Mouse (Mus musculus): Measurements from ENCODE around the gene Strip2. TPM values are rescaled to one million over a fixed set of nuclear protein-coding genes. Genes with fewer than 3 reads are reported as not detected.

Gene Strip2
- polyA plus RNA-seq, 1 experiment from 2014 or later: 1.3 TPM

DNA sequence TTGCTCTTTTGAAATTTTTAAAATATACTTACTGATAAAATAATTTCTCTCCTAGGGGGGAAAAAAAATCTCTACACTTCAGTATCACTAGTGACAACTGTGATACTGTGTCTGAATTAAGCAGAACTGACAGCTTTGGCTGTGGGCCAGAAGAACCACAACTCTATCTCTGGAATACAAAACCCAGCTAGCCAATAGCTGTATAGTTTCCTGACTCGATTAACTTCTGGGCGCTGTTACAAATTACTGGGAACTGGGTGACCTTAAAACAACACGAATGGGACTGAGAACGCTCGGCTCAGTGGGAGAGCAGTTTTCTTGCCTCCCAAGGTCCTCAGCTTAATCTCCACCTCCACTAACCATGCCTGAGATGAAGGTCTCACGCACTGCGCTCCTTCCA is 51.1 kb downstream of the Strip2 start:
- Histone ChIP-seq H3K4me1 (ENCODE audit: control insufficient read depth, insufficient read depth, low read length) (no peaks in the 10 kb centered on the region), H3K27ac (ENCODE audit: low read length) (no peak overlapping the region), H3K9me3 (ENCODE audit: control insufficient read depth, low read depth, low read length) (no peaks in the 10 kb centered on the region), H3K27me3 (ENCODE audit: control insufficient read depth, insufficient read depth, low read length) (no peaks in the 10 kb centered on the region), H3K4me3 (ENCODE audit: low read depth, low read length) (no peak overlapping the region), H3K4me2 (replicated peaks; ENCODE audit: low read depth, low read length) (no peak overlapping the region), H3K36me3 (ENCODE audit: control insufficient read depth, insufficient read depth, low read length) (no peaks in the 10 kb centered on the region), H3K9ac (replicated peaks; ENCODE audit: low read depth, low read length) (no peak overlapping the region)
- 68% methylated on average over 7 of the region's 7 CpGs for WGBS
- no peak for ATAC-seq (ENCODE audit: insufficient number of reproducible peaks, insufficient read depth, low FRiP score, low read depth)

- Histone ChIP-seq H3K9ac (replicated peaks; ENCODE audit: low read depth, low read length) (no peak overlapping the region), H3K4me1 (ENCODE audit: control insufficient read depth, insufficient read depth, low read length) (no peaks in the 10 kb centered on the region), H3K4me2 (replicated peaks; ENCODE audit: low read depth, low read length) (no peak overlapping the region), H3K9me3 (ENCODE audit: control insufficient read depth, low read depth, low read length) (no peaks in the 10 kb centered on the region), H3K27ac (ENCODE audit: low read length) (no peak overlapping the region), H3K27me3 (ENCODE audit: control insufficient read depth, insufficient read depth, low read length) (no peaks in the 10 kb centered on the region), H3K4me3 (ENCODE audit: low read depth, low read length) (no peak overlapping the region), H3K36me3 (ENCODE audit: control insufficient read depth, insufficient read depth, low read length) (no peaks in the 10 kb centered on the region)
- WGBS: 70% methylated on average over 5 of the region's 5 CpGs
- ATAC-seq (ENCODE audit: insufficient number of reproducible peaks, insufficient read depth, low FRiP score, low read depth): no peak
Measured at GRCm38 (mm10) chr6:29973341-29973740, 56.5 kb downstream of the Strip2 start.

GRCm38 (mm10) chr6:29974836-29975235 is 58.0 kb downstream of the Strip2 start:
- Histone ChIP-seq H3K36me3 (ENCODE audit: control insufficient read depth, insufficient read depth, low read length) (no peaks in the 10 kb centered on the region), H3K9ac (replicated peaks; ENCODE audit: low read depth, low read length) (no peak overlapping the region), H3K27me3 (ENCODE audit: control insufficient read depth, insufficient read depth, low read length) (no peaks in the 10 kb centered on the region), H3K4me2 (replicated peaks; ENCODE audit: low read depth, low read length) (no peak overlapping the region), H3K4me3 (ENCODE audit: low read depth, low read length) (no peak overlapping the region), H3K27ac (ENCODE audit: low read length) (no peak overlapping the region), H3K4me1 (ENCODE audit: control insufficient read depth, insufficient read depth, low read length) (no peaks in the 10 kb centered on the region), H3K9me3 (ENCODE audit: control insufficient read depth, low read depth, low read length) (no peaks in the 10 kb centered on the region)
- no peak for ATAC-seq (ENCODE audit: insufficient number of reproducible peaks, insufficient read depth, low FRiP score, low read depth)
- WGBS: 67% methylated on average over 8 of the region's 8 CpGs

DNA sequence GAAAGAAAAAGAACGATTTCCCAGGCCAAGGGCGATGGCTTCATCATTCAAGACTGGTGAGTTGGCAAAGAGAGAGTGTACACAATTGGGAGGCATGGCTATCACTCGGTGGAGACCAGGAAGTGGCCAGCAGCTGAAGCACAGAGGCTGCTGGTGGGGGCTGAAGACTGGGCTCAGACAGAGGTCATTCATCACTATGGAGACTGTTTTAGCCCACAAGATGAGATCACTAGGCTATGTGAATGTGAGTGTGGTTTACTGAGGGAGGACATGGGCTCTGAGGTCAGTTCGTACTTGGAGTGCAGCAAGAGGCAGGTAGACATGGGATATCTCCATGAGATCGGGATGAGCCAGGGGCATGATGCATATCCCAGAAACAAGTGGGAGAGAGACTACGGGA is 63.6 kb downstream of the Strip2 start:
- 80% methylated on average over 6 of the region's 6 CpGs for WGBS

DNA sequence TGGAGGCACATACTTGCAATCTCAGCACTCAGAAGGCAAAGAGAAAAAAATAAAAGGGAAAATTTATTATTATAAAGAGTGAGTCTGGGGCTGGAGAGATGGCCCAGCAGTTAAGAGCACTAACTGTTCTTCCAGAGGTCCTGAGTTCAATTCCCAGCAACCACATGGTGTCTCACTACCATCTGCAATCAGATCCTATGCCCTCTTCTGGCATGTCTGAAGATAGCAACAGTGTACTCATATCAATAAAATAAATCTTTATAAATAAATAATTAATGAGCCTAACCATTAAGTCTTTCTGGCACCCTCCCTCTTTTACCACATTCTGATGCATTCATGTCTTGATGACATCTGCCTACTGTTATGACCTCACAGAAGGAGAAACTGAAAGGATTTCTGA is 65.0 kb downstream of the Strip2 start:
- Histone ChIP-seq H3K9me3 (ENCODE audit: control insufficient read depth, low read depth, low read length) (no peaks in the 10 kb centered on the region), H3K4me2 (replicated peaks; ENCODE audit: low read depth, low read length) (no peak overlapping the region), H3K27ac (ENCODE audit: low read length) (no peak overlapping the region), H3K9ac (replicated peaks; ENCODE audit: low read depth, low read length) (no peak overlapping the region), H3K4me1 (ENCODE audit: control insufficient read depth, insufficient read depth, low read length) (no peaks in the 10 kb centered on the region), H3K27me3 (ENCODE audit: control insufficient read depth, insufficient read depth, low read length) (no peaks in the 10 kb centered on the region), H3K36me3 (ENCODE audit: control insufficient read depth, insufficient read depth, low read length) (no peaks in the 10 kb centered on the region), H3K4me3 (ENCODE audit: low read depth, low read length) (no peak overlapping the region)
- ATAC-seq (ENCODE audit: insufficient number of reproducible peaks, insufficient read depth, low FRiP score, low read depth): no peak

More for the DNA sequence above, 63.6 kb downstream of the Strip2 start:
- H3K9ac ChIP-seq (replicated peaks; ENCODE audit: low read depth, low read length): no peak overlapping the region
- H3K36me3 ChIP-seq (ENCODE audit: control insufficient read depth, insufficient read depth, low read length): no peaks in the 10 kb centered on the region
- ATAC-seq (ENCODE audit: insufficient number of reproducible peaks, insufficient read depth, low FRiP score, low read depth): no peak
- H3K9me3 ChIP-seq (ENCODE audit: control insufficient read depth, low read depth, low read length): no peaks in the 10 kb centered on the region
- H3K4me1 ChIP-seq (ENCODE audit: control insufficient read depth, insufficient read depth, low read length): no peaks in the 10 kb centered on the region
- H3K27me3 ChIP-seq (ENCODE audit: control insufficient read depth, insufficient read depth, low read length): no peaks in the 10 kb centered on the region
- H3K4me2 ChIP-seq (replicated peaks; ENCODE audit: low read depth, low read length): no peak overlapping the region
- H3K27ac ChIP-seq (ENCODE audit: low read length): no peak overlapping the region
- H3K4me3 ChIP-seq (ENCODE audit: low read depth, low read length): no peak overlapping the region

DNA sequence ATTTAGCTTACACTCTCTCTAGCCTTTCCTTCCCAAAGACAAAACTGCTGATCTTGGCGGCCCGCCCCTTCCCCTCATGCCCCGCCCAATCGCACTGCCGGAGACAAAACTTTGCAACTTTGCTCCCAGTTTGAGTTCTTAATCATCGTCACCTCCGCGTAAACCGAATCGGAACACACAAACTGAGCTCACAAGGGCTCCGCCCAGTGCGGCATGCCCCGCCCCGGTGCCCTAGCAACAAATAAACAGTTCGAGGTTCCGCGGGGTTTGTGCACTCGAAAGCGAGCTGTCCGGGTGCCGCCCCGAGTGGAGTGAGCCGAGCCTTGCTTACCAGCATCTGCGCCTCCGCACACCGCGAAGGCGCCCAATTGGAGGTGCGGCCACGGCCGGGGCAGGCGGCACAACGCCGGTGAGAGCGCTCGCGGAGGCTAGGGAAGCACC is 68.3 kb downstream of the Strip2 start:
- Histone ChIP-seq H3K4me1 (ENCODE audit: control insufficient read depth, insufficient read depth, low read length) (no peaks in the 10 kb centered on the region), H3K9me3 (ENCODE audit: control insufficient read depth, low read depth, low read length) (no peaks in the 10 kb centered on the region), H3K4me2 (replicated peaks; ENCODE audit: low read depth, low read length) (peak overlapping the region; percentile 86), H3K27me3 (ENCODE audit: control insufficient read depth, insufficient read depth, low read length) (no peaks in the 10 kb centered on the region), H3K4me3 (ENCODE audit: low read depth, low read length) (peak overlapping the region; percentile 60), H3K36me3 (ENCODE audit: control insufficient read depth, insufficient read depth, low read length) (no peaks in the 10 kb centered on the region), H3K27ac (ENCODE audit: low read length) (0 out of 2 replicates have a peak overlapping the region, but pooled peaks have one; percentile 2), H3K9ac (replicated peaks; ENCODE audit: low read depth, low read length) (peak overlapping the region; percentile 25; the same call in 1 of the 2 replicates)
- under 1% methylated on average over 37 of the region's 37 CpGs for WGBS
- ATAC-seq (ENCODE audit: insufficient number of reproducible peaks, insufficient read depth, low FRiP score, low read depth): peak; percentile 82

DNA sequence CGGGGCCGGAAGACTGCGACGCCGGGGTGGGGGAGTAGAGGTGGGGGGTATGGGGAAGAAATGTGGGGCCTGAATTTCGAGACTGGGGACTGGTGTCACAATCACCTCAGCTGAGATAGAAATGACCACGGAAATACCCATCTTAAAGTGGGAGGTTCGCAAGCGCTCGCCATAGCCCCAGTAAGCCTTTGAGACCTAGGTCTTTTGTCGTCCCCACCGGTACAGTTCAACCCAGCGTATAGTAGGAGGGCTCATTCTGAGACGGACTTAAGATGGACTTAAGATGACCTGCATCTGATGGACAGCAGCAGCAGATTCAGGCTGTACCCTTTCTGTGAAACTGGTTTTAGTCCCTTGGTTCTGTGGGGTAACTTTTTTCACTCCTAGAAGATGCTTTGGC is 68.7 kb downstream of the Strip2 start:
- Histone ChIP-seq H3K9me3 (ENCODE audit: control insufficient read depth, low read depth, low read length) (no peaks in the 10 kb centered on the region), H3K4me2 (replicated peaks; ENCODE audit: low read depth, low read length) (peak overlapping the region; percentile 86), H3K27ac (ENCODE audit: low read length) (0 out of 2 replicates have a peak overlapping the region, but pooled peaks have one; percentile 2), H3K36me3 (ENCODE audit: control insufficient read depth, insufficient read depth, low read length) (no peaks in the 10 kb centered on the region), H3K4me3 (ENCODE audit: low read depth, low read length) (peak overlapping the region; percentile 60), H3K27me3 (ENCODE audit: control insufficient read depth, insufficient read depth, low read length) (no peaks in the 10 kb centered on the region), H3K4me1 (ENCODE audit: control insufficient read depth, insufficient read depth, low read length) (no peaks in the 10 kb centered on the region), H3K9ac (replicated peaks; ENCODE audit: low read depth, low read length) (peak overlapping the region; percentile 25; the same call in 1 of the 2 replicates)
- under 1% methylated on average over 14 of the region's 14 CpGs for WGBS
- 0 out of 2 replicates have a peak, but pooled peaks have one; percentile 3 for ATAC-seq (ENCODE audit: insufficient number of reproducible peaks, insufficient read depth, low FRiP score, low read depth)

- H3K4me3 ChIP-seq (ENCODE audit: low read depth, low read length): no peak overlapping the region
- no peak overlapping the region for H3K27ac ChIP-seq (ENCODE audit: low read length)
- no peaks in the 10 kb centered on the region for H3K9me3 ChIP-seq (ENCODE audit: control insufficient read depth, low read depth, low read length)
- peak overlapping the region; percentile 86 for H3K4me2 ChIP-seq (replicated peaks; ENCODE audit: low read depth, low read length)
- H3K27me3 ChIP-seq (ENCODE audit: control insufficient read depth, insufficient read depth, low read length): no peaks in the 10 kb centered on the region
- no peaks in the 10 kb centered on the region for H3K4me1 ChIP-seq (ENCODE audit: control insufficient read depth, insufficient read depth, low read length)
- no peak for ATAC-seq (ENCODE audit: insufficient number of reproducible peaks, insufficient read depth, low FRiP score, low read depth)
- no peaks in the 10 kb centered on the region for H3K36me3 ChIP-seq (ENCODE audit: control insufficient read depth, insufficient read depth, low read length)
- WGBS: 31% methylated on average over 6 of the region's 6 CpGs
- H3K9ac ChIP-seq (replicated peaks; ENCODE audit: low read depth, low read length): no peak overlapping the region
Measured at GRCm38 (mm10) chr6:29985986-29986385, 69.2 kb downstream of the Strip2 start.

- 50% methylated on average over 3 of the region's 3 CpGs for WGBS
- Histone ChIP-seq H3K36me3 (ENCODE audit: control insufficient read depth, insufficient read depth, low read length) (no peaks in the 10 kb centered on the region), H3K9ac (replicated peaks; ENCODE audit: low read depth, low read length) (no peak overlapping the region), H3K4me2 (replicated peaks; ENCODE audit: low read depth, low read length) (no peak overlapping the region), H3K9me3 (ENCODE audit: control insufficient read depth, low read depth, low read length) (no peaks in the 10 kb centered on the region), H3K4me1 (ENCODE audit: control insufficient read depth, insufficient read depth, low read length) (no peaks in the 10 kb centered on the region), H3K4me3 (ENCODE audit: low read depth, low read length) (no peak overlapping the region), H3K27me3 (ENCODE audit: control insufficient read depth, insufficient read depth, low read length) (no peaks in the 10 kb centered on the region), H3K27ac (ENCODE audit: low read length) (no peak overlapping the region)
- ATAC-seq (ENCODE audit: insufficient number of reproducible peaks, insufficient read depth, low FRiP score, low read depth): no peak
Measured at GRCm38 (mm10) chr6:29987246-29987645, 70.4 kb downstream of the Strip2 start.

Measured in stomach, embryonic 14.5 days (tissue).